Mouse (Mus musculus): ENCODE data around the gene Gm6309. TPM values are rescaled to one million over a fixed set of nuclear protein-coding genes. Genes with fewer than 3 reads are reported as not detected.

Gene Gm6309
- polyA plus RNA-seq, 1 experiment from 2014 or later, result not detected

Other genes starting within 250 kb of the Gm6309 start
- gene Cyp3a25, start 161.1 kb downstream of the Gm6309 start, polyA plus RNA-seq (2014; fragmentation: Nextera tagmentation; extraction: Ambion mirVana), result not detected in 2 replicates
- gene Cyp3a59, start 91.5 kb downstream of the Gm6309 start, polyA plus RNA-seq (2014; fragmentation: Nextera tagmentation; extraction: Ambion mirVana), result not detected in 2 replicates
- gene Gm5565, start 10.2 kb downstream of the Gm6309 start, polyA plus RNA-seq (2014; fragmentation: Nextera tagmentation; extraction: Ambion mirVana), result not detected in 2 replicates
- not detected in 2 replicates for gene 1700001J03Rik, start 14.6 kb upstream of the Gm6309 start, polyA plus RNA-seq (2014; fragmentation: Nextera tagmentation; extraction: Ambion mirVana)
- 18.8 and 24.4 TPM in 2 replicates for gene Rnf6, start 50.8 kb upstream of the Gm6309 start, polyA plus RNA-seq (2014; fragmentation: Nextera tagmentation; extraction: Ambion mirVana)
- gene Cdk8, start 60.5 kb upstream of the Gm6309 start, polyA plus RNA-seq (2014; fragmentation: Nextera tagmentation; extraction: Ambion mirVana), result 28.5 and 29.8 TPM in 2 replicates
- 9.3 and 10.0 TPM in 2 replicates for gene Wasf3, start 214.3 kb upstream of the Gm6309 start, polyA plus RNA-seq (2014; fragmentation: Nextera tagmentation; extraction: Ambion mirVana)